Mouse (Mus musculus) left cerebral cortex, adult 8-10 months (tissue): ENCODE results near the gene Gm9970. TPM values are rescaled to one million over a fixed set of nuclear protein-coding genes. Genes with fewer than 3 reads are reported as not detected.
"Not testable (repeated sequence)": the region's sequence is repeated elsewhere in the genome, so short reads cannot be mapped to it uniquely, and the experiment has no call there.

Experiments used
- DNase-seq, 2 experiments: peaks; one replicate each; pipeline ENCODE4 v3.0.0; 2022; ENCODE audit warnings: low spot score in 2 of 2
- total RNA-seq, 4 experiments: library from RNA; stranded (reverse); gene quantifications; 2 replicates each; pipeline ENCODE4 v1.2.4; 2022

Gm9970 gene
- total RNA-seq, 4 experiments from 2014 or later, result 0.74 to 0.89 TPM; not detected in 2

- DNase-seq, result no peak
Observed at GRCm38 (mm10) chr5:31222696-31223095, 18.3 kb downstream of the Gm9970 start.

GRCm38 (mm10) chr5:31221304-31221945 lies 19.6 kb downstream of the Gm9970 start:
- no peak for DNase-seq

GRCm38 (mm10) chr5:31220448-31221303 lies 20.4 kb downstream of the Gm9970 start, which contains the start of gene Ppm1g:
TSS of gene Ppm1g (minus strand) at chr5:31220687.
- DNase-seq, result peak; percentile 88 to 93

- DNase-seq, result no peak
Observed at GRCm38 (mm10) chr5:31219911-31220447, 21.1 kb downstream of the Gm9970 start.

- no peak for DNase-seq
Observed at GRCm38 (mm10) chr5:31219474-31219873, 21.6 kb downstream of the Gm9970 start.

GRCm38 (mm10) chr5:31219070-31219469 lies 22.0 kb downstream of the Gm9970 start:
- DNase-seq, result no peak

- DNase-seq, result no peak
Observed at GRCm38 (mm10) chr5:31218294-31218693, 22.7 kb downstream of the Gm9970 start.

GRCm38 (mm10) chr5:31216554-31216953 lies 24.5 kb downstream of the Gm9970 start:
- DNase-seq, result not testable (repeated sequence)

- no peak for DNase-seq
Observed at GRCm38 (mm10) chr5:31204421-31204820, 36.6 kb downstream of the Gm9970 start.

GRCm38 (mm10) chr5:31203866-31204265 lies 37.2 kb downstream of the Gm9970 start:
- no peak for DNase-seq

- no peak for DNase-seq
Observed at GRCm38 (mm10) chr5:31202933-31203332, 38.1 kb downstream of the Gm9970 start.

- peak; percentile 89 to 99 for DNase-seq
Observed at GRCm38 (mm10) chr5:31201742-31202590, 39.1 kb downstream of the Gm9970 start, which contains the start of gene Zfp513. TSS of gene Zfp513 (minus strand) at chr5:31202303.

GRCm38 (mm10) chr5:31201042-31201741 lies 39.8 kb downstream of the Gm9970 start:
- no peak for DNase-seq

GRCm38 (mm10) chr5:31200327-31200768 lies 40.7 kb downstream of the Gm9970 start:
- DNase-seq, result no peak

GRCm38 (mm10) chr5:31199893-31200292 lies 41.1 kb downstream of the Gm9970 start:
- DNase-seq, result no peak

- DNase-seq, result no peak
Observed at GRCm38 (mm10) chr5:31199321-31199892, 41.6 kb downstream of the Gm9970 start.

GRCm38 (mm10) chr5:31198616-31199320 lies 42.3 kb downstream of the Gm9970 start:
- no peak for DNase-seq

- no peak for DNase-seq
Observed at GRCm38 (mm10) chr5:31198170-31198569, 42.9 kb downstream of the Gm9970 start.

GRCm38 (mm10) chr5:31197072-31197471 lies 44.0 kb downstream of the Gm9970 start:
- DNase-seq, result no peak

- no peak for DNase-seq
Observed at GRCm38 (mm10) chr5:31196207-31196606, 44.8 kb downstream of the Gm9970 start.
